Mouse (Mus musculus) adrenal gland (tissue): ENCODE measurements around the gene Adam21.

Source experiments
- intact Hi-C: fragments of 180-260 bp; cut with DNase I; formaldehyde crosslinking; loops from one replicate; pipeline ENCODE4 v1.15.1; 2025
- long read RNA-seq, 2 experiments: library from polyadenylated mRNA; unstranded; transcript quantifications; one replicate each; pipeline ENCODE4 v2.0.0; 2020; ENCODE audit warnings: borderline replicate concordance in 1 of 2; ENCODE audit not compliant: insufficient replicate concordance in 1 of 2

Adam21 gene
- long read RNA-seq, experiment 1: 0 reads
- long read RNA-seq, experiment 2, partial matches to known transcripts: 0 of 1 reads
- long read RNA-seq, experiment 2, other reads (novel, unspliced or antisense): 1 of 1 reads

DNA sequence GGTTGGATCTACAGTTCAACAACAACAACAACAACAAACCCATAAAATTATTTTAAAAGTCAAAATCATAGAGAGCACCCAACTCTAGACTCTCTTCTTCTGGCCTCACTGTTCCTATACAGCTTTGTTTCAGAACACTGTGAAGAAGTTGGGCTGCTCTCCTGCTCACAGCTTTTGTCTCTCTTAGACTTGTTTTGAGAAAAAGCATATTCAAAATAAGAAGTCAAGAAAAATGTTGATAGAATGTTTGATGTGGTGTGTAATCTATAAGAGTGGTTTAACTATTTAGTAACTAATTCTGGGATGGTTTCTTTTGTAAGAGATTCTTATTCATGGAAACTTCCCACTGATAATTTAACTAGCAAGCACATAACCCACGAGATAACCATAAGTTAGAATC, at the start of gene Adam21:
TSS of gene Adam21 (minus strand) at position 101 of the 400 bp plus-strand sequence.
- intact Hi-C loops: no loop called here

DNA sequence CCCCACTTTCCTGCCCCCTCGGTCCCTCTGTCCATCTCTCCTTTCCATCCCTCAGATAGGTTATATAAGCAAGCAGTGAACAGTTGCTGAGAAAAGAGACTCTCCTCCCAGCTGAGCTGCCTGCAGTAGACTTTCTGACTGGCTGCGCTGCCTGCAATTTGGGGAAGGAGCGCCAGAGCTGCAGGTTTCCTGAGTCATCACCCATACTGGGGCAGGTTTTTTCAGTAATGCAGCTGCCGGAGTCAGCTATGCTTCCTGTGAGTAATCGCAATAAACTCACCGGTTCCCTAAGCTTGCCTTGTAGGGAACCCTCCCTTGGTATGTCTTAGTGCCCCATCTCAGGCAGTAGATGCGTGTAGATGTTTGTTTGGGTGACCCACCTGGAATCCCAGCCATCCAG, 48.7 kb upstream of the Adam21 start:
- intact Hi-C loops: loop anchor here (5.0 kb wide), 1 partner anchor 85 kb away; no protein-coding TSS in a partner anchor

DNA sequence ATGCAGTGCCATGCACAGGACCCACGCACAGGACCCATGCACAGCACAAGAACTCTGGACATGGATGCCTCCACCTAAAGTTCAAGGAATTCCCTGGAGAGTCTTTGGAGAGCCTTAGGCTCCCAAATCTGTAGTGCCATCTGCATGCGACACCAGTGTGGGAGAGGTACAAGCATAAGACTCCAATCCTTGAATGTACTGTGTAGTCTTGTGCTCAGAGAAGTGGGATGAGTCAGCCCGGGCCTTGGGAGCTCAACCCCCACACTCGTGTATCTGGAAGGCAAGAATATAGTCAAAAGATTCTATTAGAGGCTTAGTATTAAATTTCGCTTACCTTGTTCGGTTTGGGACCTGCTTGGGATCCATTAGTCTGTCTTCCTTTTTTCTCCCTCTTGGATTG, 47.5 kb upstream of the Adam21 start:
- intact Hi-C loops: loop anchor here (5.0 kb wide), 1 partner anchor 86 kb away; no protein-coding TSS in a partner anchor

DNA sequence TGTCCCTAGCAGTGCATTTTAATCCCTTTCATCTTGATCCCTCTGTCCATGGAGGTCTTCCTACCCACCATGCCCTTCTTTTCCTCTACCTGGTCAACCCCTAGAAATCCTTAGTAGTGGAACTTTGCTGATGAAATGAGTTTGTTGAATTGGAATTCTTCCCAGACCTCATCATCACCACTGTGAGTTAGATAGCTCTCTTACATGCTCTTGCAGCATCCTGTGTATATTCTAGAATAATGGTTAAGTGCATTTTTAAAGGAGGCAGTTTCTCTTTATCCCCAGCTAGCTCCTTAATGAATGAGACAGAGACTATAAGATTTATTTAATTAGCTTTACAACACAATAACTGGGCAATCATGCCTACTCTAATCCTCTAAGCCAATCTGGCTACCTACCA, 41.2 kb upstream of the Adam21 start:
- intact Hi-C loops: no loop called here

DNA sequence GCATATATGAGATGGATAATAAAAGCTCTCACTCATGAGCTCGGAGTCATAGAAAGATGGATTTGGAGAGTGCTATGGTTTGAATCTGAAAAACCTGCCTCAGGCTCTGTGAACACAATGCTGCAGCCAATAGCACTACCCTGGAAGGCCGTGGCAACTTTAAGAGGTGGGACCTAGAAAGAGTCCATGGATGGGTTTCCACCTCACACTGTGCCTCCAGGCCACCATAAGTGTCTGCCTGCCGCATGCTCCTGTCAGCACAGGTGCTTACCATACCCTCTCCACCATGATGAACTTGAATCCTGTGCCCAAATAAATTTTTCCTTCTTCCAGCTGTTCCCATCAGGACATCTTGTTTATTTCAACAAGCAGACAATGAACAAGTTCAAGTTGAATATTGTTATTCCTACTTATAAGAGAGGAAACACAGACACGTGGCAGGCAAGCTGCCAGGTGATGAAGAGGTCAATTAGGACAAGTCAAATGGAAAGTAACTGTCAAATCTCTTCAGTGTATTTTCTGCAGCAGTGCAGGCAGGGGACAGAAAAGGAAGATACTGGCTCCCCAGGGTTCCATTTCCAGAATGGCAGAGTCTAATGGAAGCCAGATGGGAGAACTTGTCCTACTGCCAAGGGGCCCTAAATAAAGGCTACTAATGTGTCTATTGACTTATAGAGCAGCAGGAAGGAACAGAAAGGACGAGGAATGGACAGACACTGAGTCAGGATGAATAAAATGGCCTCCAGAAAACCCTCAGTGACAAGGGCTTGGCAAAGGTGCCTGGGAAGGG, 36.9 kb upstream of the Adam21 start:
- intact Hi-C loops: no loop called here

DNA sequence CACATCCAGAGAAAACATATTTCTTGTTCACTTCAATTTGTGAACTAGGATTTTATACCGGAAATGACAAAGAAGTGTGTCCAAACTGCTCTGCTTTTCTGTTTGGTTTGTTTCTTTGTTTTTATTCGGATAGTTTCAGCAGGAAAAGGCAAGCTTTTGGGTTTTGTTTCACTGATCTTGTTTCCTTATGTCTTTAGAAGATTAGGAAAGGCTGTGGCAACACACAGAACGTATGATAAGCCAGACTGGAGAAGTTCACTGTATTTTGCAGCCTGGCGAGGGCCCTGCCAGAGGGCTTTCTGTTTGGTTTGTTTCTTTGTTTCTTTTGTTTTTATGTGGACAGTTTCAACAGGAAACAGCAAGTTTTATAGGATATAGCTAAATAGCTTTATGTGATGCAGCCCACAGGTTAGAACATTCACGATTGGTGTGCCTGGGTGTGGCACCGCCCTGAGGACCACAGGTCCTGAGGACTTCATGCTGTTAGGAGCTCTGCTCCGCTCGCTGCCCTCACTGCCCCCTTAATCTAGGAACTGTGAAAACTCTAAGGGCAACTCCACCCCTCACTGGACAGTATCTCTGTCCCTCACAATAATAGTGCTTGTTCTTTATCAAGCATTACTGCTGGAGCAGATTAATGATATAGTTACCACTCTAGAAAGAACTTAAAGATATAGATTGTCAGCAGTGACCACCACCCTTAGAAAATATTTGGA, 28.4 kb upstream of the Adam21 start:
- intact Hi-C loops: loop anchor here (10.0 kb wide), 1 partner anchor 112 kb away; the partner anchor contains the start of gene Cox16

DNA sequence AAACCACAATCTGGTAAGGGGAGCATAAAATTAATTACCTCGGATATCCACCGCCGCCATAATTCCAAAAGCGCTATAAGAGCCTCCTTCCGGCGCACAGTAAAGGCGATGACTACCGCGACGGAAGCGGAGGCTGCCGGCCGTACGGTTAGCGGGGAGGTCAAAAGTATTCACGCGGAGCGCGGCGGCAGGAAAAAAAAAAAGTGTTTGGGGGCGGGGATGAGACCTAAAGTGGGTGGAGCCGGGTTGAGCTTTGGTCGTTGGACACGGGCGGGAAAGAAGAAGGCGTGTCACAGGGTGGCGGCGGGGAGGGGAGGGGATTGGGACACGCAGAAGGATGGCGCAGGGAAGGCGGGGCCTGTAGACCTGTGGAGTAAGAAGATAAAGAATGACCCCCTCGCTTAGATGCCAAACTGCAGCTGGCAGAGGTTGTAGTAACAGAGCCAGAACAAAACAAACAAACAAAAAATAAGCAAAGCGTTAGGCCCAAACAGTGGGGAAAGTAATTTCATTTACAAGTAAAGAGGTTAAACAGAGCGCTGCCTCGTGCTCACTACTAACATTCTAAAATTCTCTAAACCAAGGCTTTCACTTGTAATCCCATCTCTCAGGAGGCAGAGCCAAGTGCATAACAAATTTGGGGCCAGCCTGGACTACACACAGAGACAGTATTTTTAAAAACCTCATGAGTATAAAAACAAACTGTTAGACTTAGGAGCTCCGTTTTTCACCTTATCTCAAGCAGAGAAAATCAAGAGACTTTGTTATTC, 26.8 kb upstream of the Adam21 start, which contains the start of gene Med6:
TSS of gene Med6 (minus strand) at position 107 of the 770 bp plus-strand sequence.
- intact Hi-C loops: loop anchor here (5.0 to 10.0 kb wide), 2 partner anchors 63 to 110 kb away; partner anchors contain the start of genes Cox16, Gm20498 and Synj2bp

DNA sequence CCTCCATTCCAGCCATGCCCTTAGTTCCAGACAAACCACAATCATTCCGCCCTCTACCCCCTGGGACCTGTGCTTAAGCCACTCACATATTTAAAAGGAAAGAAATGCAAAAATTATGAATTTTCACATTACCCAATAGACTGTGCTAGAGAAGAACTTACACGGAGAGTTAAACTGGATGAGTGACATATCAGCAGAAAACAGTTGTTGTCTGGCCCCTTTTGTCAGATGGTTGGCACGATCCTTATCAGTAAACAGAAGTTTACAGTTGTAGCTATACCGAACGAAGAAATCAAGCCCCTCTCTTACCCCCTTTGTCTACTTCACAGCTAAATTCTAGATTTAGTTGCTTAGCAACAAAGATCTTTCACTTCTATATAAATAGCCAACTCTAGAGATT, 343 bp downstream of the Adam21 start:
- intact Hi-C loops: no loop called here

DNA sequence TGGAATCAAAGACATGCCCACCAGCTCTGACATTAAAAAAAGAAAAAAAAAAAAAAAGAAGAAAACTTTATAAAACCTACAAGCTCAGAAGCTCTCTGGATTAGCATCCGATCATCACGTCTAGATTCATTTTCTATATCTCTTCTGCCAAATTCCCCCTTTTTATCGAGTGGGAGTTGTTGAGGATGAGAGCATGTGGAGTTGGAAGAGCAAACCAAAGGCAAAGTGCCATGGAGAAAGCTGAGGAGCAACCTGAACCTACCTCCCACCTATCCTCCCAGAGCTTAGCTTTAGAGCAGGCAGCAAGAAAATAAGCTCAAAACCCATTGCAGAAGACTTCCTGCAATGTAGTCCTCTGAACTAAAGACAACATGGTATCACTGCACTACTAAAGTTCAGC, 4.1 kb downstream of the Adam21 start:
- intact Hi-C loops: no loop called here

DNA sequence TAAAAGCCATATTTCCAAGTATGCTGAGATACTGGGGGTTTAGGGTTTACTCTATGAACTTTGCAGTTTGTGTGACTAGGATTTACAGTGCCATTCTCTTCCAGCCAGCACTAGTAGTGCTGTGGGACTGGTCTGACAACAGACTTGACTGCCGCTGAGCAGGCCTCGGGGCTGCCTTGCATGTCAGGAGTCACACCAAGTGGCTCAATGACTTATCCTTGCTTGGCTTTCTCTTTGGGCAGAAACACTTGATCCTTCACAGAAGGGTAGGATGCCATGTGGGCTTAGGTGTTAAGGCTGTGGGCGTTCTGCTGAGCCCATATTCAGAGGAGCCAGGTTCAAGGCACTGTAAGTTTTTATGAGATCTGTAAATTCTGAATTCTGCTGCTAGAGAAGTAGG, 19.0 kb downstream of the Adam21 start:
- intact Hi-C loops: no loop called here

DNA sequence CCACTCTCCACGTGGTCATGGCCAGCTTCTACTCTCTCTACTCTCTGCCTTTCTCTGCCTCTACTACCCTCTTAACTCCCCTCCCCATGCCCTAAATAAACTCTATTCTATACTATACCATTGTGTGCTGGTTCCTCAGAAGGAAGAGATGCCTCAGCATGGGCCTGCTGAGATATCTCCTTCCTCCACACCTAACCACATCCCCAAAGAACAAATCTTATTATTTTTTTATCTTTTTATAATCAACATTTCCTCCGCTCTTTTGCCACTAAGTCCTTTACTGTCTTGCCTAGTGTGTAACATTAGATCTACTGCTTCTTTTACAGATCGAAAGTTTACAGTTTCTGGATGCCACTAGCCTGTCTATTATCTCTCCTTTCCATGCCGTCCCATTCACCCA, 21.1 kb downstream of the Adam21 start:
- intact Hi-C loops: no loop called here

DNA sequence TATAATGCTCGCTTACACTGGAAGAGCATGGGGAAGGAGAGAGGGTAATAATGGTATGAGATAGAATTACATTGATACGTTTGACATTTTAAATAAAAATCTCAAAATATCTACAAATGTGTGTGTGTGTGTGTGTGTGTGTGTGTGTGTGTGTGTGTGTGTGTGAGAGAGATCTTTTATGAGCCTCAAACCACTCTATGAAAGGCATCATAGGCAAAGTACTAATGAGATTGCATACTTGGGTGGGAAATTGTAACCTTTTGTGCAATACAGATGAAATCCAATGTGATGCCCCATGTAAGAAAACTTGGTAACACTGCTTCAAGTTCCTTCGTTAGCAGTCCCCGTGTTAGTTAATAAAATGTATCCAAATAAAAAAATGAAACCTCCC, 35.2 kb downstream of the Adam21 start:
- intact Hi-C loops: loop anchor here (5.0 kb wide), 1 partner anchor 59 kb away; no protein-coding TSS in a partner anchor

DNA sequence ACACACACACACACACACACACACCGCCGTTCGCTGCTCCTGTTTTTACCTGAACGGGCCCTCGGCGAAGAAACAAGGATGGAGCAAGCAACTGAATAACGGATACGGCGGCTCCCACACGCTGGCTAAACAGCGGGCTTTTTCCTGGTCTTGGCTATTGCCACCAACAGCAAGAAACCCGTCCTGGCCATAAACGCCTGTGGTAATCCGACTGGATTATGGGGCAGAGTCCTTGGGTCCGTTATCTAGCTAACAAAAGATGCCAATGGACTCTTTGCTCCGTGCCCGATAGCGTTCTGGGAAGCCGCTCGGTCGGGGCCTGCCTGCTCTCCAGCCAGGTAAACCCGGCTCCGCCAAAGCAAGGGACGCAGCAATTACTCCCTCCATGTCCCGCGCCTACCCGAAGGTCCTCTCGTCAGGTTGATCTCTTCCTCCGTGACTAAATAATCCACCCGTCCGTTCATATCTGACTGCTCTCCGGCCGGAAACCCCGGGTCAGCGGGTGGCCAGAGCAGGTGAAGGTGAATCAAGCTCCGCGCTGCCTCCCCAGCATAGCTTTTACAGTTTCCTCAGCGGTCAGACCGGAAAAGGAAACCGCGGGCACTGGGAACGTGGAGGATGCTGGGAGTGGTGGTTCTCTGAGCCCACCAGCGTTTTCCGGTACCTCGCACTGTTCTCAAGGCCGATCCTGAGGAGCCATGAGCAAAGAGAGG, 35.8 kb downstream of the Adam21 start, which contains the start of the genes Gm20498 and Synj2bp:
TSS of gene Gm20498 (minus strand) at position 590 of the 713 bp plus-strand sequence.
TSS of gene Synj2bp (minus strand) at position 596 of the 713 bp plus-strand sequence.
- intact Hi-C loops: loop anchor here (5.0 kb wide), 1 partner anchor 60 kb away; no protein-coding TSS in a partner anchor

DNA sequence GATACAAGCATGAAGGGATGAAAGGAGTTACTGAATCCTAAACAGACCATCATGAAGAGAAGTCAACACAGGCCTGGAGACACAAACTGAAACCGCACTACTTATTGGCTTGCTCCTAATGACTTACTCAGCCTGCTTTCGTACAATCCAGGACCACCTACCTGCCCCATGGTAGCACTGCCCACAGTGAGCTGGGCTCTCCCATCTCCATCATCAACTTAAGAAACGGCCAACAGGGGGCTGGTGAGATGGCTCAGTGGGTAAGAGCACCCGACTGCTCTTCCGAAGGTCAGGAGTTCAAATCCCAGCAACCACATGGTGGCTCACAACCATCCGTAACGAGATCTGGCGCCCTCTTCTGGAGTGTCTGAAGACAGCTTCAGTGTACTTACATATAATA, 37.7 kb downstream of the Adam21 start:
- intact Hi-C loops: loop anchor here (5.0 kb wide), 1 partner anchor 62 kb away; no protein-coding TSS in a partner anchor
